Mouse (Mus musculus) thymus, adult 2 months (tissue): ENCODE results near the gene Exoc6b. TPM values are rescaled to one million over a fixed set of nuclear protein-coding genes. Genes with fewer than 3 reads are reported as not detected.

Experiments used
- DNase-seq: peaks from one replicate; pipeline ENCODE4 v3.0.0; 2021
- H3K27ac ChIP-seq: fragments of 200-500 bp; 2 replicates; pipeline ENCODE4 v1.5.1; 2012; ENCODE audit warnings: low read length, control low read depth; ENCODE audit not compliant: control insufficient read depth, insufficient read depth
- H3K27me3 ChIP-seq: fragments of 200-500 bp; 2 replicates; pipeline ENCODE4 v1.6.1; 2012; ENCODE audit warnings: mild to moderate bottlenecking, low read length, moderate library complexity, mixed read lengths; ENCODE audit not compliant: control insufficient read depth, insufficient read depth
- H3K36me3 ChIP-seq: fragments of 200-500 bp; 2 replicates; pipeline ENCODE4 v1.6.1; 2012; ENCODE audit warnings: mild to moderate bottlenecking, low read length, moderate library complexity; ENCODE audit not compliant: control insufficient read depth, insufficient read depth
- H3K4me1 ChIP-seq: fragments of 200-500 bp; replicated peaks from 2 replicates; pipeline ENCODE4 v1.6.1; 2012; ENCODE audit warnings: low read length; ENCODE audit not compliant: control insufficient read depth, insufficient read depth
- H3K4me3 ChIP-seq: fragments of 200-500 bp; 2 replicates; pipeline ENCODE4 v1.5.1; 2012; ENCODE audit warnings: mild to moderate bottlenecking, low read length, control low read depth, moderate library complexity; ENCODE audit not compliant: control insufficient read depth, insufficient read depth
- CTCF ChIP-seq: fragments of 200-500 bp; IDR thresholded peaks from 2 replicates; pipeline ENCODE4 v1.5.1; 2012; ENCODE audit warnings: mild to moderate bottlenecking, control low read depth, low read length, moderate library complexity, borderline replicate concordance; ENCODE audit not compliant: control insufficient read depth, poor library complexity, insufficient read depth; ENCODE audit errors: extremely low read depth
- POLR2A ChIP-seq: fragments of 200-500 bp; IDR thresholded peaks from 2 replicates; pipeline ENCODE4 v1.6.1; 2012; ENCODE audit warnings: mild to moderate bottlenecking, low read length, control low read depth, moderate library complexity; ENCODE audit not compliant: control insufficient read depth, poor library complexity, insufficient read depth; ENCODE audit errors: extremely low read depth
- WGBS: fragments of 180-500 bp; shearing (Covaris S2); methylation state at CpG from one replicate; pipeline ENCODE4 v1.1.7; 2018; 5-methylcytosine and 5-hydroxymethylcytosine counted together
- polyA plus RNA-seq: library from polyadenylated mRNA; depleted of rRNA; stranded (reverse); fragments of >200 nt; gene quantifications from 2 replicates; pipeline ENCODE4 v1.2.3, GENCODE M21; 2012

Gene Exoc6b
- polyA plus RNA-seq, 1 experiment = 8.2 TPM

DNA sequence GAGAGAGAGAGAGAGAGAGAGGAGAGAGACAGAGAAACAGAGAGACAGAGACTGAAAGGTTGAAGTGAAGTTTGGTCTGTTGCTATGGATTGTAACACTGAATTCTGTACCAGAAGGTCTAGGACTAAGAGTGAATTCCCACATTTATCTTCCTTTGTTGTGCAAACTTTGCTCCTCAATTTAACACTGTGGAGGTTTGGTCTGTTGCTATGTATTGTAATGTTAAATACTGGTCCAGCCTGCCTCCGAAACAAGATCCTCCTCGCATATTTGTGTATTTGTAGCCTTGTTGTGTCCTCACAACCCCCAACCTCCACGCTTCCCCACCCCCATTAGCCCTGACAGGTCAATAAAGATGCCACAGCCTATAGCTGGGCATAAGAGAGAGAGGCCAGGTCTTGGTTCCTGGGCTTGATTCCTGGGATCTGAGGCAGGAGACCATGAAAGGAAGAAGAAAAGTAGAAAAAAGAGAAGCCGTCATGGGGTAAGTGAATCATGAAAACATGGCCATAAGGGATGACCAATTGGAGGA is 24.6 kb downstream of the Exoc6b start:
- Histone ChIP-seq H3K27me3 (no peaks in the 10 kb centered on the region), H3K27ac (no peak overlapping the region), H3K36me3 (no peaks in the 10 kb centered on the region), H3K4me3 (no peak overlapping the region), H3K4me1 (no peaks in the 10 kb centered on the region)
- DNase-seq = no peak
- no peak for TF ChIP-seq POLR2A
- TF ChIP-seq CTCF = no peak
- WGBS = 94% methylated on average over 4 of the region's 4 CpGs

DNA sequence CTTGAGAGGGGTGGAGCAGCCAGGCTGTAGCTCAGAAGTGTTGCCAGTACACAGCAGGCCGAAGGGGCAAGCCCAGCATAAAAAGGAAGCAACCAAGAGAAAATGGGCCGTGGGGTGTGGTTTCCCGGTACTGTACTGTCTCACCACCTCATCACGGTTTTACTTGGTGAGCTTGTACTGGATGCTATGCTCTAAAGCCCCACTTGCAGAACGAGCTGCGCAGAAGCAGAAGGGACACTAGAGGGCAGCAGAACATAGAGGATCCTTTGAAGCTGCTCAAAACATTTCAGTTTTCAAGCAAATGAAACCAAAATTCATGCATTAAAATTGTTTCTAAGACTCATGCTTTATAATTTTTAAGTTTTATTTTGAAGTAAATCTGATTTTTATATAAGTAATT is 31.6 kb downstream of the Exoc6b start:
- Histone ChIP-seq H3K4me3 (no peak overlapping the region), H3K4me1 (no peaks in the 10 kb centered on the region), H3K36me3 (no peaks in the 10 kb centered on the region), H3K27ac (no peak overlapping the region), H3K27me3 (no peaks in the 10 kb centered on the region)
- peak; percentile 53 for DNase-seq
- TF ChIP-seq CTCF = no peak
- no peak for TF ChIP-seq POLR2A
- WGBS = 2% methylated on average over 6 of the region's 6 CpGs

DNA sequence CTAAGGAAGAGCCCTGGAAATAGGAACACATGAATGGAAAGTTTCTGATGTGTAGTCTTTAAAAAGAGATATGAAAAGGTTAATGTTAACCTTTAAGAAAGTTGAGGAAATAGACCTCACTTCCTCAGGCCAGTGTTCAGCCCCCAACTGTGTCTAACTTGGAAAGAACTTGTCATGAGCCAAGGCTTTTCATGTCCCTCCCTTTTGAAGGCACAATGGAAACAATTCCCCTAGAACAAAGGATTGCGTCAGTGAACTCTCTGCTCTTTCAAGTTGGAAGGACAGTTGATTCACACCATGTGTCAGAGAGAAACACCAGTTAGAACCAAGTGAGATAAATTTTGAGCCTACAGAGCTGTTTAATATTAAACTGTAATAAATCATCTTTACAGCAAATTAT is 39.6 kb downstream of the Exoc6b start:
- 85% methylated on average over 1 of the region's 1 CpGs for WGBS
- Histone ChIP-seq H3K27me3 (no peaks in the 10 kb centered on the region), H3K27ac (no peak overlapping the region), H3K36me3 (no peaks in the 10 kb centered on the region), H3K4me3 (no peak overlapping the region), H3K4me1 (no peaks in the 10 kb centered on the region)
- DNase-seq = no peak
- no peak for TF ChIP-seq POLR2A
- no peak for TF ChIP-seq CTCF

DNA sequence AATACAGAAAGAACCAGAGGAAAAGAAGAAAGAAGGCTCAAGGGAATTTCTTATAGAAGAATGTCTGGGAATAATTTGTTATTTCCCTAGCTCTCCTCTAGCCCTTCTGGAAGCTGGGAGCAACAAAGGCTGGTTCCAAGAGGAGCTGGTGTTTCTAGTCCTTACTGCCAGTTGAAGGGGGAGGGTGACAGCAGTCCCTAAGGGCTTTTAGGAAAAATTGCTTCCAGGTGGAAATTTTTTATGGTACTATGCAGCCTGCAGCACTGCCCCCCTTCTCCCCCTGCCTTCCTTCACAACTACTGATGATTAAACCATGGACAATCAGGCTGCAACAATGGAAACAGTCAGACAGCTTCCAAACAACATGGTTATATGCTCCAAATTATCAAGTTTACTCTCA is 44.9 kb downstream of the Exoc6b start:
- TF ChIP-seq POLR2A = no peak
- no peak for TF ChIP-seq CTCF
- no peaks in the 10 kb centered on the region for H3K4me1 ChIP-seq
- H3K4me3 ChIP-seq = no peak overlapping the region
- H3K27me3 ChIP-seq = no peaks in the 10 kb centered on the region
- no peak for DNase-seq
- H3K27ac ChIP-seq = no peak overlapping the region
- no peaks in the 10 kb centered on the region for H3K36me3 ChIP-seq

- no peaks in the 10 kb centered on the region for H3K36me3 ChIP-seq
- no peak overlapping the region for H3K4me3 ChIP-seq
- DNase-seq = no peak
- no peak overlapping the region for H3K27ac ChIP-seq
- H3K27me3 ChIP-seq = no peaks in the 10 kb centered on the region
- no peaks in the 10 kb centered on the region for H3K4me1 ChIP-seq
- 15% methylated on average over 2 of the region's 2 CpGs for WGBS
- no peak for TF ChIP-seq POLR2A
- no peak for TF ChIP-seq CTCF
Observed at GRCm38 (mm10) chr6:85017011-85017410, 52.3 kb downstream of the Exoc6b start.

GRCm38 (mm10) chr6:85013906-85014305 is 55.4 kb downstream of the Exoc6b start:
- Histone ChIP-seq H3K4me1 (no peaks in the 10 kb centered on the region), H3K27me3 (no peaks in the 10 kb centered on the region), H3K36me3 (no peaks in the 10 kb centered on the region), H3K27ac (no peak overlapping the region), H3K4me3 (no peak overlapping the region)
- 94% methylated on average over 2 of the region's 2 CpGs for WGBS
- DNase-seq = no peak
- no peak for TF ChIP-seq POLR2A
- no peak for TF ChIP-seq CTCF

GRCm38 (mm10) chr6:85010397-85010796 is 58.9 kb downstream of the Exoc6b start:
- Histone ChIP-seq H3K4me3 (no peak overlapping the region), H3K36me3 (no peaks in the 10 kb centered on the region), H3K27me3 (no peaks in the 10 kb centered on the region), H3K27ac (no peak overlapping the region), H3K4me1 (no peaks in the 10 kb centered on the region)
- DNase-seq = no peak
- no peak for TF ChIP-seq CTCF
- no peak for TF ChIP-seq POLR2A
- WGBS = 98% methylated on average over 2 of the region's 2 CpGs
